Mouse (Mus musculus): Measurements from ENCODE around the gene Olfr815.
"Not testable (repeated sequence)": the region's sequence is repeated elsewhere in the genome, so short reads cannot be mapped to it uniquely, and the experiment has no call there.

The Olfr815 gene

DNA sequence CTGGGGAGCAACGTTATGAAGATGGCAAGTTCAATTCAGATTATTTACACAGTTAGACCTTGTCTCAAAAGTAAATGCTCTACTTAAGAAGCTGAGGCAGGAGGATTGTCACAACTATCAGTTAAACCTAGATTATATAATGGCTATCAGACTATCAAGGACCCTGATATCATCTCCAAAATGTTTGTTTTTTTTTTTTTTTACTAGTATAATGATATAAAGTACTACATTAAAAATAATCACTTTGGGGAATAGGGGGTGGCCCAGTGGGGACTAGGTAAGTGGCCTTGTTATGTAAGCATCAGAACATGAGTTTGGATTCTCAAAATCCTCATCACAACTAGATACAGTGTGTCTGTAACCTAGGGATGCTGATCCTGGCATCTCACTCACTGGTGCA is at the start of gene Olfr815:
Gene Olfr815 (minus strand): TSS at position 101 of the 400 bp plus-strand sequence.
- not testable (repeated sequence) for DNase-seq (ENCODE audit: low read depth, low spot score)

DNA sequence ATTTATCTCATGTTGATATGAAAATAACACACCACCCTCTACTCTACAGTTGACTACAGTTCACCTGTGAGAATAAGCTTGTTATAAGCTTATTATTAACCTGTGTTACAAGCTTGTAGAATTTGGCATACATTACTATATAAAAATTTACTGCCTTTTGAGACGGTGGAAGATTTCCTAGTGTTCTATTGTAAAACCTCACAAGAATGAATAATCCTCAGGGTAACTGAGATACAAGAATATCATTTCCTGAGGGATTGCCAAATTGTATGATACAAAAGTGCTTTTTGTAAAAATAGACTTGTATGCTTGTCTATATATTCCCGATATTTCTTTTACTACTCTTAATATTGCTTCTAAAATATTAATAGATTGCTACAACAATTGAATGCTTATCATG is 43.3 kb upstream of the Olfr815 start, which contains the start of gene Olfr818:
Gene Olfr818 (minus strand): TSS at position 101 of the 400 bp plus-strand sequence.
- no peak for DNase-seq (ENCODE audit: low read depth, low spot score)

DNA sequence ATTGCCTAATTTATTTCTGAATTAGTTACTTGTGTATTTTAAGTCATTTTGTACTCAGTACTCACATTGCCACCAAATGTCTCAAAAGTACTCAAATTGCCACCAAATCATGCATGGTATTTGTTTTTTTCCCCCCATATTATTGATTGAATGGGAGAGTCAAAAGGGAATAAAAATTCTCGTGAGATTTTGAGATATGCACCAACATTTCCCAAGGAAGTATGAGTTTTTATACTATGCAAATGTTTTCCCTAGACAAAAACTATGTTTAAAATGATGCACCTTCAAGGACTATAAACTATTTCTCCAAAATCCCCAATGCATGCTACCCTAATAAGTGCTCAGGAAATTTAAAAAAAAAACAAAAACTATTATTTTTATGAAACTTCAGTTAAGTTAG is 9.8 kb upstream of the Olfr815 start, which contains the start of gene Olfr816:
Gene Olfr816 (minus strand): TSS at position 101 of the 400 bp plus-strand sequence.
- no peak for DNase-seq (ENCODE audit: low read depth, low spot score)

DNA sequence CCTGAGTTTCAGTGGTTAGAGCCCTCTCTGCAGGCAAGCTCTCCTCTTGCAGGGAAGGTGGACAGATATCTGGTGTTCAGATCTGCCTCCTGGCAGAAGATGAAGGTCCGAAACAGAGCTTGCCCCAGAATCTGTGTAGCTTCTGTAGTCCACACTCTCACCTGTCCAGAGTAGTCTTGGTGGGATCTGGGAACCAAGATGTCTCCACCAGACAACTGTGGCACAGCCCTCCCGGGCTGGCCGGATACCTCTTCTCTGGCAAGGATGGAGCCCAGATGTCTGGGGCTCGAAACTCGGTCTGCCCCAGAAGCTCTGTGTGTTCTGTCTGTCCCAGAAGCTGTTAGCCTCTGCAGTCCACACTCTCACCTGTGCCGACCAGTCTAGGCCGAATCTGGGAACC is 19.7 kb downstream of the Olfr815 start:
- DNase-seq (ENCODE audit: low read depth, low spot score) = no peak

DNA sequence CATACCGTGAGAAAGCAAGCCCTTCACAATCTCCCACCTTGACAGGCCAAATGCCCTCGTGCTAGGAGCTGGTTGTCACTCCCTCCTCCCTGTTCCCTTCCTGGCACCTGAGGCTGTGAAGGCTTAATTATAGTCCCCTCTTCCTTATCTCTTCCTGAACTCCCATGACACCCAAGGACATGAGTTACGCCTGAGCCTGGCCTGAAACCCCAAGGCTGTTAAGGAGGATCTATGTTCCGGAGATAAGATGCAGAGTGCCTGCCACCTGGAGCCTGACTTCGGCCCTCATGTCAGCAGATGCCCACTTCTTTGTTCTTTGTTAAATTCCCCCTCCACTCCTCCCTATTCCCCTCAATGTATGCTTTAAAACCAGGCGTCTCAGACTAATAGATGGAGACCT is 20.2 kb downstream of the Olfr815 start:
- DNase-seq (ENCODE audit: low read depth, low spot score) = not testable (repeated sequence)

GRCm38 (mm10) chr10:129879751-129880150 is 25.9 kb downstream of the Olfr815 start, which contains the start of gene Olfr814:
Gene Olfr814 (minus strand): TSS chr10:129879851.
- not testable (repeated sequence) for DNase-seq (ENCODE audit: low read depth, low spot score)

DNA sequence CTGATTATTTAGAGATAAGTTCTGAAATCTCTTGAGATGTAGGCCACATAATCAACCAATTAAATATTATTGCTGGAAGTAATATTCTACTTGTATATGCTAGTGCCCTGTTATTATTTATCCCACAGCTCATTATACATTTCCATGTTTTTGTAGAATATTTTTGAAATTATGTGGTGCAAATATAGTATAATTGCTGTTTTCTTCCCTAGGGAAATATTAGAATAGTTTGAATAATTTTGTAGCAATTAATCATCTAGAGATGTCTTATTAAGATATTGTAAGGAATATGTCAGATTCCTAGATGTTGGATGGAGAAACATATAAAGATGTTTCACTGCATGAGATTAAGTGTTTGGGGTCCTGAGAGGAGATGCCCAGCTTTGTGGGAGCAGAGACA is 50.6 kb downstream of the Olfr815 start, which contains the start of gene Olfr813:
Gene Olfr813 (plus strand): TSS at position 301 of the 400 bp plus-strand sequence.
- DNase-seq (ENCODE audit: low read depth, low spot score) = no peak

All from CD4-positive helper T cell, adult 2 months (primary cell).